In genomic region chr17:56163523-56164102, GRCm38 (mm10) we compare ENCODE assay signal across 9 mouse cellular contexts. TPM values are rescaled to one million over a fixed set of nuclear protein-coding genes. Genes with fewer than 3 reads are reported as not detected.
A peak's percentile ranks its signal among the peaks of the same experiment; 100 is the strongest.
DNase-seq lines count a peak whose midpoint lies in the region; ATAC-seq lines count a peak whose summit lies in the region.
"Had no signal": no experiment of that assay in that cellular context is flagged by ENCODE, and none has a peak within 500 bp of the region (broad histone marks: within the 10 kb centered on the region; RNA-seq: fewer than 3 reads in every experiment).

No protein-coding gene starts in this region.

- H3K9me3 ChIP-seq in heart, embryonic 14.5 days (ENCODE audit: control insufficient read depth, low read length): no peaks in the 10 kb centered on the region

- ATAC-seq in heart, embryonic 14.5 days (ENCODE audit: insufficient number of reproducible peaks, insufficient read depth, low FRiP score, low read depth): no peak

- H3K9ac ChIP-seq in heart, embryonic 14.5 days (ENCODE audit: low read length): peak overlapping the region; percentile 66; the same call in 1 of the 2 replicates

- H3K27ac ChIP-seq in heart, embryonic 14.5 days (replicated peaks in 1 of 2; ENCODE audit: control insufficient read depth in 1 of 2, insufficient read depth in 1 of 2, low read depth in 2 of 2, low read length in 2 of 2): 0 out of 4 replicates have a peak overlapping the region, but pooled peaks of 1 of the 2 experiments have one; percentile 1

- peak overlapping the region in 1 of 2 experiments; percentile 44; a peak in 1 of 4 replicates for H3K4me3 ChIP-seq in heart, embryonic 14.5 days (ENCODE audit: control insufficient read depth in 1 of 2, insufficient read depth in 1 of 2, low read depth in 1 of 2, low read length in 2 of 2)

- peak overlapping the region; percentile 85 for H3K4me2 ChIP-seq in heart, embryonic 14.5 days (ENCODE audit: low read length)

- H3K27me3 ChIP-seq in heart, embryonic 14.5 days (ENCODE audit: control insufficient read depth, insufficient read depth, low read length): 0 out of 2 replicates have a peak, but pooled peaks cover 6% of the 10 kb centered on the region

- 66% methylated on average over 6 of the region's 6 CpGs for WGBS in heart, embryonic 14.5 days

- intact Hi-C loops in heart, postnatal 25 days (cut with DNase I): loop anchor here (2.0 kb wide), 1 partner anchor 19 kb away; the partner anchor contains the start of gene Mydgf
- intact Hi-C loops in left cerebral cortex, postnatal 4 days (cut with DNase I): no loop called here

- H3K4me1 ChIP-seq in heart, embryonic 14.5 days (ENCODE audit: control insufficient read depth in 2 of 2, insufficient read depth in 2 of 2, low read length in 2 of 2): peaks cover 11 to 13% of the 10 kb centered on the region in 2 experiments

- no peaks in the 10 kb centered on the region for H3K36me3 ChIP-seq in heart, embryonic 14.5 days (ENCODE audit: control insufficient read depth, insufficient read depth, low read length)

- no peak for DNase-seq in heart, postnatal 25 days (ENCODE audit: low spot score)
- DNase-seq in CD4-positive, CD25-positive, alpha-beta regulatory T cell, adult 2 months (ENCODE audit: low read depth, low spot score): peak; percentile 89
- peak; percentile 23 for DNase-seq in gonadal fat pad, adult 2 months (ENCODE audit: low read depth)
- DNase-seq in lung, postnatal 25 days (ENCODE audit: low spot score): peak; percentile 43
- no peak for DNase-seq in layer of hippocampus, adult 8-10 months (ENCODE audit: low spot score in 2 of 2)
- DNase-seq in ovary, postnatal 14 days (ENCODE audit: low spot score): no peak
- no peak for DNase-seq in left cerebral cortex, postnatal 4 days

RNA-seq across cellular contexts. Expression of gene Tnfaip8l1, which starts 1.3 kb away (rescaled TPM):
- polyA plus RNA-seq in heart, embryonic 14.5 days (2014; fragmentation: Nextera tagmentation; extraction: Ambion mirVana): 8.9 and 9.4 TPM in 2 replicates
- total RNA-seq in heart, postnatal 25 days (2021): 1 to 10 TPM; 2.2 to 2.5 TPM
- polyA plus RNA-seq in gonadal fat pad, adult 2 months (2012; rRNA removed): 3.6 and 4.3 TPM in 2 replicates
- total RNA-seq in layer of hippocampus, adult 8-10 months (2022): 1 to 10 TPM; 5.3 to 6.4 (median 5.9) TPM
- 10 to 100 TPM; 11.1 TPM for total RNA-seq in left cerebral cortex, postnatal 4 days (2021)

RNA-seq across cellular contexts. Expression of gene Mydgf, which starts 20.1 kb away (rescaled TPM):
- polyA plus RNA-seq in heart, embryonic 14.5 days (2014; fragmentation: Nextera tagmentation; extraction: Ambion mirVana): 76.6 and 81.1 TPM in 2 replicates
- 10 to 100 TPM; 30.2 to 33.0 TPM for total RNA-seq in heart, postnatal 25 days (2021)
- 88.2 and 96.4 TPM in 2 replicates for polyA plus RNA-seq in gonadal fat pad, adult 2 months (2012; rRNA removed)
- 10 to 100 TPM; 34.7 to 42.6 (median 40.1) TPM for total RNA-seq in layer of hippocampus, adult 8-10 months (2022)
- total RNA-seq in left cerebral cortex, postnatal 4 days (2021): 10 to 100 TPM; 45.9 to 47.6 TPM

RNA-seq across cellular contexts. Expression of gene Sema6b, which starts 23.5 kb away (rescaled TPM):
- 0.55 and 0.85 TPM in 2 replicates for polyA plus RNA-seq in heart, embryonic 14.5 days (2014; fragmentation: Nextera tagmentation; extraction: Ambion mirVana)
- total RNA-seq in heart, postnatal 25 days (2021): 1 to 10 TPM; 7.3 to 8.8 TPM
- 9.9 and 10.9 TPM in 2 replicates for polyA plus RNA-seq in gonadal fat pad, adult 2 months (2012; rRNA removed)
- total RNA-seq in layer of hippocampus, adult 8-10 months (2022): 100 to 1,000 TPM; 116 to 118 (median 117) TPM
- 10 to 100 TPM; 91.1 to 95.7 TPM for total RNA-seq in left cerebral cortex, postnatal 4 days (2021)

RNA-seq across cellular contexts. Expression of gene Lrg1, which starts 41.8 kb away (rescaled TPM):
- polyA plus RNA-seq in heart, embryonic 14.5 days (2014; fragmentation: Nextera tagmentation; extraction: Ambion mirVana): 0.32 and 0.42 TPM in 2 replicates
- total RNA-seq in heart, postnatal 25 days (2021): 10 to 100 TPM; 53.8 to 55.0 TPM
- polyA plus RNA-seq in gonadal fat pad, adult 2 months (2012; rRNA removed): 306 and 347 TPM in 2 replicates
- 1 to 10 TPM in 1 of 4 experiments, under 1 TPM in 3; 0.55 to 1.1 (median 0.74) TPM for total RNA-seq in layer of hippocampus, adult 8-10 months (2022)
- not detected for total RNA-seq in left cerebral cortex, postnatal 4 days (2021)
- total RNA-seq: ES-E14 had no signal

RNA-seq across cellular contexts. Expression of gene Plin5, which starts 46.2 kb away (rescaled TPM):
- polyA plus RNA-seq in heart, embryonic 14.5 days (2014; fragmentation: Nextera tagmentation; extraction: Ambion mirVana): 0.88 and 1.1 TPM in 2 replicates
- total RNA-seq in heart, postnatal 25 days (2021): 100 to 1,000 TPM; 143 to 166 TPM
- polyA plus RNA-seq in gonadal fat pad, adult 2 months (2012; rRNA removed): 15.6 and 21.5 TPM in 2 replicates
- total RNA-seq in layer of hippocampus, adult 8-10 months (2022): under 1 TPM; 0.53 to 0.80 (median 0.66) TPM
- 1 to 10 TPM; 1.2 to 1.9 TPM for total RNA-seq in left cerebral cortex, postnatal 4 days (2021)

Comparison
In these comparisons a context has a peak if more than half of its experiments do, and no peak if none do; other contexts are left out.
1. DNase-seq: peak in CD4-positive, CD25-positive, alpha-beta regulatory T cell, adult 2 months (single experiment), gonadal fat pad, adult 2 months (single experiment) and lung, postnatal 25 days (single experiment); none in heart, postnatal 25 days (single experiment), layer of hippocampus, adult 8-10 months (0 of 2), ovary, postnatal 14 days (single experiment) and left cerebral cortex, postnatal 4 days (single experiment).
2. RNA of gene Sema6b, which starts 23.5 kb away (total RNA-seq): 116 to 118 TPM in layer of hippocampus, adult 8-10 months and 91.1 to 95.7 TPM in left cerebral cortex, postnatal 4 days; 7.3 to 8.8 TPM in heart, postnatal 25 days; every median in the first group is over 4 times any median in the second.